Mouse (Mus musculus) thymus, adult 2 months (tissue): ENCODE measurements around the gene Frzb.

Source experiments
- CTCF ChIP-seq: fragments of 200-500 bp; IDR thresholded peaks from 2 replicates; pipeline ENCODE4 v1.5.1; 2012; ENCODE audit warnings: mild to moderate bottlenecking, control low read depth, low read length, moderate library complexity, borderline replicate concordance; ENCODE audit not compliant: control insufficient read depth, poor library complexity, insufficient read depth; ENCODE audit errors: extremely low read depth
- POLR2A ChIP-seq: fragments of 200-500 bp; IDR thresholded peaks from 2 replicates; pipeline ENCODE4 v1.6.1; 2012; ENCODE audit warnings: mild to moderate bottlenecking, low read length, control low read depth, moderate library complexity; ENCODE audit not compliant: control insufficient read depth, poor library complexity, insufficient read depth; ENCODE audit errors: extremely low read depth

- TF ChIP-seq CTCF (no peak), POLR2A (no peak)
Measured at GRCm38 (mm10) chr2:80388341-80388740, 59.1 kb downstream of the Frzb start.
